Mouse (Mus musculus) liver, embryonic 13.5 days (tissue): ENCODE results near the gene Fam13c. TPM values are rescaled to one million over a fixed set of nuclear protein-coding genes. Genes with fewer than 3 reads are reported as not detected.

Experiments used
- ATAC-seq: fragments of 200-750 bp; cut with Nextera tagmentation; 2 replicates; pipeline ENCODE4 v1.8.0; 2017; ENCODE audit warnings: low read depth, mild to moderate bottlenecking, moderate number of reproducible peaks, moderate library complexity
- DNase-seq: peaks from one replicate; pipeline ENCODE4 v3.0.0; 2022
- H3K27ac ChIP-seq: fragments of 300-500 bp; sonication (generic); 2 replicates; pipeline ENCODE4 v1.5.1; 2015; ENCODE audit warnings: moderate library complexity, mild to moderate bottlenecking, inconsistent platforms
- H3K27me3 ChIP-seq: fragments of 300-500 bp; sonication (generic); 2 replicates; pipeline ENCODE4 v1.6.1; 2015; ENCODE audit warnings: mild to moderate bottlenecking, inconsistent platforms
- H3K36me3 ChIP-seq: fragments of 300-500 bp; sonication (generic); 2 replicates; pipeline ENCODE4 v1.6.1; 2015; ENCODE audit warnings: mild to moderate bottlenecking, inconsistent platforms
- H3K4me1 ChIP-seq: fragments of 300-500 bp; sonication (generic); replicated peaks from 2 replicates; pipeline ENCODE4 v1.6.1; 2015; ENCODE audit warnings: inconsistent platforms
- H3K4me2 ChIP-seq: fragments of 300-500 bp; sonication (generic); 2 replicates; pipeline ENCODE4 v1.6.1; 2015; ENCODE audit warnings: inconsistent platforms, mild to moderate bottlenecking, moderate library complexity
- H3K4me3 ChIP-seq: fragments of 300-500 bp; sonication (generic); replicated peaks from 2 replicates; pipeline ENCODE4 v1.5.1; 2015; ENCODE audit warnings: mild to moderate bottlenecking, inconsistent platforms
- H3K9ac ChIP-seq: fragments of 300-500 bp; sonication (generic); 2 replicates; pipeline ENCODE4 v1.6.1; 2015; ENCODE audit warnings: mild to moderate bottlenecking, inconsistent platforms
- H3K9me3 ChIP-seq: fragments of 300-500 bp; sonication (generic); replicated peaks from 2 replicates; pipeline ENCODE4 v1.6.1; 2016; ENCODE audit warnings: inconsistent platforms
- WGBS: fragments of 180-500 bp; shearing (Covaris S2); methylation state at CpG from one replicate; pipeline ENCODE4 v1.1.7; 2015; ENCODE audit not compliant: insufficient replicate concordance; 5-methylcytosine and 5-hydroxymethylcytosine counted together
- polyA plus RNA-seq: library from polyadenylated mRNA; unstranded; fragments of >200 nt; fragmentation: Nextera tagmentation; extraction: Ambion mirVana; gene quantifications from 2 replicates; pipeline ENCODE4 v1.2.1, GENCODE M21; 2015

Gene Fam13c
- polyA plus RNA-seq, 1 experiment from 2014 or later: 0.40 TPM

- DNase-seq (no peak), ATAC-seq (no peak)
- Histone ChIP-seq H3K27ac (no peak overlapping the region), H3K4me2 (no peak overlapping the region), H3K27me3 (no peaks in the 10 kb centered on the region), H3K4me1 (no peaks in the 10 kb centered on the region), H3K9me3 (no peaks in the 10 kb centered on the region), H3K9ac (no peak overlapping the region), H3K4me3 (no peak overlapping the region), H3K36me3 (no peaks in the 10 kb centered on the region)
- WGBS: 65% methylated on average over 3 of the region's 3 CpGs
Observed at GRCm38 (mm10) chr10:70552531-70552930, 112.2 kb downstream of the Fam13c start.

DNA sequence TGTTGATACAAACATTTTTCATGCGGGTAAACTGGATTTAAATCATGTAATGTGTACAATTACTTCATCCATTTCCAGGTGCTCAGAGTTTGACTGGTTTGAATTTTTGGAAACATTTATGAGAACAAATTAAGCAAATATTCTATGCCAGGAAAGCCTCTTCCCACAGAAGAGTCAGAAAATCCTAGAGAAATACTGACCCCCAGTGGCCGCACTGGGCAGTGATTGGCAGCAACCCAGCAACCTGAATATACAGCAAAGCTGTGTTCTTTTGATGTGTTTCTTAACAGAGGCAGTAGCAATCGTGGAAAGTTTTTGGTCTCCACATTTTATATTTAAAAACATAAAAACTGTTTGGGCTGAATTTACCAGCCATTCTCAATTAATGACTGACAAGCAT, 123.4 kb downstream of the Fam13c start:
- 18% methylated on average over 3 of the region's 3 CpGs for WGBS

DNA sequence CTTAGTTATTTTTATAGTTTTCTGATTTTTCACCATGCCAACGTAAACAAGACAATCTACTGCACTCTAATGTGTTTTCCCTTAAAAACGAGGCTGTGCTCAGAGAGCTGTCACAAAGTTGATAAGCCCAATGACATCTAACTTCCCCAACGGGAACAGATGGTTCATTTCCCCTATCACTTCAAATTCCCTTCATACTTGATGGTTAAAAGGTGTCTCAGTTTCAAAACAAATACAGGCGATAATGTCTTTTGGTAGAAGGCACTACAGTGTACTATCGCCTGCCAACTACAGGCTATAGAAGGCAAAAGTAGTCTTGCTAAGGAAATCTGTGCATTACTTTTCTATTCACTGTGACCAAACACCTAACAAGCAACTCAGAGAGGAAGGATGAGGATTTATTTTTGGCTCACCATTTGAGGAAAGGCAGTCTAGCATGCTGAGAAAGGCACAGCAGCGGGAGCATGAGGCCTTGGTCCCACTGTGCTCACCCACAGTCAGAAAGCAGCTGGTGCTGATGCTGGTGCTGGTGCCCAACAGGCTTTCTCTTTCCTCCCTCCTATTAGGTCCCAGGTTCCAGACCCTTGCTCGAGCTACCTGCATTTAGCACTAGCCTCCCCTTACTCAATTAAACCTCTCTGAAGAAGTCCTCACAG, 141.4 kb downstream of the Fam13c start:
- Histone ChIP-seq H3K27me3 (no peaks in the 10 kb centered on the region), H3K4me1 (no peaks in the 10 kb centered on the region), H3K9ac (no peak overlapping the region), H3K9me3 (no peaks in the 10 kb centered on the region), H3K27ac (no peak overlapping the region), H3K4me2 (no peak overlapping the region), H3K4me3 (no peak overlapping the region), H3K36me3 (no peaks in the 10 kb centered on the region)
- no peak for DNase-seq
- no peak for ATAC-seq
- 36% methylated on average over 7 of the region's 7 CpGs for WGBS

More for the DNA sequence above, 123.4 kb downstream of the Fam13c start:
- peak; percentile 1 for DNase-seq
- Histone ChIP-seq H3K9me3 (no peaks in the 10 kb centered on the region), H3K9ac (no peak overlapping the region), H3K36me3 (no peaks in the 10 kb centered on the region), H3K4me3 (no peak overlapping the region), H3K27ac (no peak overlapping the region), H3K4me2 (no peak overlapping the region), H3K4me1 (no peaks in the 10 kb centered on the region), H3K27me3 (no peaks in the 10 kb centered on the region)
- no peak for ATAC-seq

DNA sequence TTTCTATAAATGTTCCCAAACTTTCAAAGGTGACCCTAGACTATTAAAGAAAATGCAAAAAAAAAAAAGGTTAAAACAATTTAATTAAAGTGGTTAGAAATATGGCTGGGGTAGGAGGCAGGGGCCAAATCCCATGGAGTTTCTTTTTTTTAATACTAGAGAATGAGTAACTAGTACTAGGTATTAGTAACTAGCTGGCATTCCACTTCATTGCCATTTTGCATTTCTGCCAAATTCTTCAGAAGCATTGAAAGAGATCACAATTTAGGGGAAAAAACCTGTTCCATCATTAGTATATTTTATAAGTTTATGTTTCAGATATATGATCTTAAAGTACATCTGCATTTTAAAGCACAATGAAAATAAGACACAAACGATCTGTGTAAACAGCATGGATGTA, 143.9 kb downstream of the Fam13c start:
- Histone ChIP-seq H3K4me1 (no peaks in the 10 kb centered on the region), H3K4me3 (no peak overlapping the region), H3K9ac (no peak overlapping the region), H3K27ac (no peak overlapping the region), H3K4me2 (no peak overlapping the region), H3K36me3 (no peaks in the 10 kb centered on the region), H3K9me3 (no peaks in the 10 kb centered on the region), H3K27me3 (no peaks in the 10 kb centered on the region)
- no peak for DNase-seq
- no peak for ATAC-seq
- 66% methylated on average over 1 of the region's 1 CpGs for WGBS

GRCm38 (mm10) chr10:70586876-70587405, 146.7 kb downstream of the Fam13c start:
- Histone ChIP-seq H3K9ac (no peak overlapping the region), H3K9me3 (no peaks in the 10 kb centered on the region), H3K4me3 (no peak overlapping the region), H3K27ac (no peak overlapping the region), H3K27me3 (no peaks in the 10 kb centered on the region), H3K4me2 (no peak overlapping the region), H3K36me3 (no peaks in the 10 kb centered on the region), H3K4me1 (no peaks in the 10 kb centered on the region)
- 58% methylated on average over 3 of the region's 3 CpGs for WGBS
- DNase-seq (no peak), ATAC-seq (no peak)

- Histone ChIP-seq H3K4me2 (no peak overlapping the region), H3K9me3 (no peaks in the 10 kb centered on the region), H3K4me3 (no peak overlapping the region), H3K27me3 (peaks cover 11% of the 10 kb centered on the region), H3K27ac (no peak overlapping the region), H3K36me3 (no peaks in the 10 kb centered on the region), H3K9ac (no peak overlapping the region), H3K4me1 (peaks cover 6% of the 10 kb centered on the region)
- ATAC-seq (no peak), DNase-seq (no peak)
- 39% methylated on average over 1 of the region's 1 CpGs for WGBS
Observed at GRCm38 (mm10) chr10:70594007-70594406, 153.7 kb downstream of the Fam13c start.

- Histone ChIP-seq H3K9ac (no peak overlapping the region), H3K9me3 (no peaks in the 10 kb centered on the region), H3K27ac (no peak overlapping the region), H3K4me2 (peak overlapping the region; percentile 76; the same call in 1 of the 2 replicates), H3K4me1 (peaks cover 16% of the 10 kb centered on the region), H3K27me3 (peaks cover 30% of the 10 kb centered on the region), H3K4me3 (peak overlapping the region; percentile 60; the same call in 1 of the 2 replicates), H3K36me3 (no peaks in the 10 kb centered on the region)
- DNase-seq (no peak), ATAC-seq (no peak)
- 20% methylated on average over 10 of the region's 10 CpGs for WGBS
Observed at GRCm38 (mm10) chr10:70598081-70598515, 157.8 kb downstream of the Fam13c start.

DNA sequence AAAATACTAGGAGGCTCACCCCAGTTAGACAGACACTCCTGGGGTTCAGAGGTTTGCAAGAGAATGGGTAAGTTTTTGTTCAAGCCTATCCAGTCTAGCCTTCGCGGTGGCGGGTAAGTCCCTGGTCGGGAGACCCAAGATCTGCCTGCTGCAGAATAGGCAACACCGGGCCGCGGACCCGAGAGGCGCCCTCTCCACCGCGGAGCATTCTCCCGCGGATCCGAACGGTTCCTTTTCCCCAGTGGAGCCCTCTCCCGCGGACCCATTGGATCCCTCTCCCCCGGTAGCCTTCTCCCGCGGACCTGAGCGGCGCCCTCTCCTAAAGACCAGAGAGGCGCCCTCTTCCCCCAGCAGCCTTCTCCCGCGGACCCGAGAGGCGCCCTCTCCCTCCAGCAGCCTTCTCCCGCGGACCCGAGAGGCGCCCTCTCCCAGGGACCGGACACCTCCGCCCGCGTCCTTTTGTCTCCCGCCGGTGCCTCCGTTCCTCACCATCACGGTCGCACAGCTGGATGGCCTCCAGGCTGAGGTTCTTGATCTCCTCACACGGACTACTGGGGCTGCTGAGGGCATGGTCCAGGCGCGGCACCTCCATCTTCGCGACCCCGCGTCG, 158.3 kb downstream of the Fam13c start:
- Histone ChIP-seq H3K4me1 (peaks cover 16% of the 10 kb centered on the region), H3K4me2 (peak overlapping the region; percentile 76), H3K27ac (no peak overlapping the region), H3K4me3 (peak overlapping the region; percentile 60), H3K9me3 (no peaks in the 10 kb centered on the region), H3K36me3 (no peaks in the 10 kb centered on the region), H3K9ac (no peak overlapping the region), H3K27me3 (peaks cover 30% of the 10 kb centered on the region)
- ATAC-seq (peak; percentile 36; the same call in 1 of the 2 replicates), DNase-seq (no peak)
- 2% methylated on average over 46 of the region's 48 CpGs for WGBS

- under 1% methylated on average over 80 of the region's 124 CpGs for WGBS
Observed at GRCm38 (mm10) chr10:70599126-70599924, 159.0 kb downstream of the Fam13c start.

DNA sequence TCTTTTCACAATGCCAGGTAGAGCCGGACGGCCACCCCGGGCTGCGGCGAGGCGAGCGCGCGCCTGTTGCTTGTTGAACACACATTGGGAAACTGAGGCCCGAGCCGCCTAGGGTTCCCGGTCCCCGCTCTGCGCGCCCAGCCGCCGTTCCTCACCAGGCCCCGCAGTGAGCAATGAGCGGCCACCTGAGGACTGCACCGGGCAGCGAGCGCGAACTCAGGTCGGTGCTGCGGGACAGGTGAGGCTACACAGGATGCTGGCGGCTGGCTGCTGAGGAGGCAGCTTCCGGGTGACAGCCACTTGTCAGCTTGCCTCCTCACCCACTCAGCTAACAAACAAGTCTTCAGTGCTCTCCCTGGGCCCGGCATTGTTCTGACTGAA, 159.6 kb downstream of the Fam13c start:
- Histone ChIP-seq H3K27me3 (peaks cover 30% of the 10 kb centered on the region), H3K9ac (no peak overlapping the region), H3K27ac (no peak overlapping the region), H3K4me2 (peak overlapping the region; percentile 76), H3K4me3 (peak overlapping the region; percentile 60), H3K9me3 (no peaks in the 10 kb centered on the region), H3K36me3 (no peaks in the 10 kb centered on the region), H3K4me1 (peaks cover 16% of the 10 kb centered on the region)
- DNase-seq (no peak), ATAC-seq (no peak)
- 2% methylated on average over 27 of the region's 28 CpGs for WGBS

More at GRCm38 (mm10) chr10:70599126-70599924, 159.0 kb downstream of the Fam13c start:
- Histone ChIP-seq H3K36me3 (no peaks in the 10 kb centered on the region), H3K4me1 (peaks cover 16% of the 10 kb centered on the region), H3K27ac (no peak overlapping the region), H3K4me2 (peak overlapping the region; percentile 76), H3K4me3 (peak overlapping the region; percentile 60), H3K9ac (no peak overlapping the region), H3K9me3 (no peaks in the 10 kb centered on the region), H3K27me3 (peaks cover 30% of the 10 kb centered on the region)
- DNase-seq: peak; percentile 12
- ATAC-seq: peak; percentile 66
